ENCODE assay signal across 9 mouse cellular contexts in the genomic region with DNA sequence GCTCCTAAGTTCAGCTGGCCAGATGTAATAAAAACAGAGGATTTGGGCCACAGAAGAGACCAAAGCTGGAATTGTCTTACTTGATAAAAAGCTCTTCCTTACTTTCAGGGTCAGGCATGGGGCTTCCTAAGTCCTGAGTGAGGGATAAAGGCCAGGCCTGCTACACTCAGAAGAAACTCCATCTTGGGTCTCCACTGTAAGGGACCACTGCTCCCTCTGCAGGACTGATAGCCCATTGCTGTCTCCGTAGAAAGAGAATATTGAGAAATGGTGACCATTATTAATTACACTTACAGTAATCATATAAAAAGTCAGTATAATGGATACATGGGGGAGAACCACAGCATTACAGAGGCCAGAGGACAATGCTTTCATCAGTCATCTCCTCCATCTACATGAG. TPM values are rescaled to one million over a fixed set of nuclear protein-coding genes. Genes with fewer than 3 reads are reported as not detected.
DNase-seq lines count a peak whose midpoint lies in the region; ATAC-seq lines count a peak whose summit lies in the region.
"Had no signal": no experiment of that assay in that cellular context is flagged by ENCODE, and none has a peak within 500 bp of the region (broad histone marks: within the 10 kb centered on the region; RNA-seq: fewer than 3 reads in every experiment).

No protein-coding gene starts in this region.

- ATAC-seq in embryonic facial prominence, embryonic 11.5 days (replicated peaks; ENCODE audit: insufficient number of reproducible peaks, low FRiP score, low TSS enrichment, low read depth), result no peak
- no peak for ATAC-seq in liver, embryonic 12.5 days
- no peak for ATAC-seq in liver, embryonic 11.5 days (replicated peaks; ENCODE audit: low FRiP score)

- H3K4me2 ChIP-seq in embryonic facial prominence, embryonic 11.5 days (ENCODE audit: low read depth, low read length), result no peak overlapping the region
- no peak overlapping the region for H3K4me2 ChIP-seq in liver, embryonic 12.5 days
- H3K4me2 ChIP-seq in liver, embryonic 11.5 days, result no peak overlapping the region
- H3K4me2 ChIP-seq: embryonic facial prominence, embryonic 12.5 days had no signal

- no peak overlapping the region for H3K9ac ChIP-seq in embryonic facial prominence, embryonic 11.5 days (replicated peaks; ENCODE audit: low read length)
- no peak overlapping the region for H3K9ac ChIP-seq in liver, embryonic 12.5 days
- H3K9ac ChIP-seq in liver, embryonic 11.5 days (ENCODE audit: low read depth, low read length), result no peak overlapping the region
- H3K9ac ChIP-seq: embryonic facial prominence, embryonic 12.5 days had no signal

- no peaks in the 10 kb centered on the region for H3K9me3 ChIP-seq in embryonic facial prominence, embryonic 11.5 days (replicated peaks; ENCODE audit: control insufficient read depth, low read length)
- no peaks in the 10 kb centered on the region for H3K9me3 ChIP-seq in embryonic facial prominence, embryonic 10.5 days
- H3K9me3 ChIP-seq in liver, embryonic 12.5 days (replicated peaks), result no peaks in the 10 kb centered on the region
- H3K9me3 ChIP-seq in liver, embryonic 11.5 days (ENCODE audit: control insufficient read depth, low read length), result no peaks in the 10 kb centered on the region
- H3K9me3 ChIP-seq: embryonic facial prominence, embryonic 12.5 days had no signal

- H3K36me3 ChIP-seq in embryonic facial prominence, embryonic 11.5 days (replicated peaks; ENCODE audit: control insufficient read depth, insufficient read depth, low read depth, low read length), result no peaks in the 10 kb centered on the region; the same call in 1 of the 2 replicates
- H3K36me3 ChIP-seq in embryonic facial prominence, embryonic 10.5 days (replicated peaks), result peaks cover 72% of the 10 kb centered on the region
- H3K36me3 ChIP-seq in liver, embryonic 12.5 days, result peaks cover 83% of the 10 kb centered on the region
- H3K36me3 ChIP-seq in liver, embryonic 11.5 days (ENCODE audit: control insufficient read depth, insufficient read depth, low read length), result peaks cover 26% of the 10 kb centered on the region; the same call in 1 of the 2 replicates
- H3K36me3 ChIP-seq in splenic B cell, adult 2 months (ENCODE audit: control insufficient read depth, insufficient read depth, low read length, poor library complexity, severe bottlenecking), result peaks cover 3% of the 10 kb centered on the region; the same call in 1 of the 2 replicates

- no peak overlapping the region for H3K27ac ChIP-seq in embryonic facial prominence, embryonic 11.5 days (replicated peaks; ENCODE audit: low read depth, low read length)
- no peak overlapping the region for H3K27ac ChIP-seq in embryonic facial prominence, embryonic 10.5 days (replicated peaks)
- H3K27ac ChIP-seq in liver, embryonic 12.5 days, result peak overlapping the region; percentile 97
- no peak overlapping the region for H3K27ac ChIP-seq in liver, embryonic 11.5 days (ENCODE audit: low read depth, low read length)
- H3K27ac ChIP-seq: embryonic facial prominence, embryonic 12.5 days had no signal

- 71% methylated on average over 1 of the region's 1 CpGs for WGBS in embryonic facial prominence, embryonic 11.5 days
- WGBS in embryonic facial prominence, embryonic 10.5 days, result 85% methylated on average over 1 of the region's 1 CpGs
- 88% methylated on average over 1 of the region's 1 CpGs for WGBS in liver, embryonic 12.5 days (ENCODE audit: insufficient replicate concordance)
- WGBS in liver, embryonic 11.5 days, result 84% methylated on average over 1 of the region's 1 CpGs

- peak; percentile 21 for DNase-seq in embryonic facial prominence, embryonic 11.5 days (ENCODE audit: low spot score)
- DNase-seq in embryonic facial prominence, embryonic 10.5 days (ENCODE audit: low spot score), result no peak
- DNase-seq in liver, embryonic 11.5 days (ENCODE audit: low spot score), result no peak
- DNase-seq in kidney, postnatal 4 days, result peak; percentile 61 to 69
- DNase-seq in splenic B cell, adult 2 months (ENCODE audit: low read depth, low spot score), result peak; percentile 11
- DNase-seq in spleen, postnatal 14 days (ENCODE audit: low spot score in 2 of 2), result no peak
- DNase-seq in c-Kit-positive CD71-positive TER-119-positive erythroid progenitor cells, embryonic 14.5 days (ENCODE audit: low spot score), result no peak

- no peaks in the 10 kb centered on the region for H3K4me1 ChIP-seq in embryonic facial prominence, embryonic 11.5 days (ENCODE audit: control insufficient read depth, insufficient read depth, low read length)
- H3K4me1 ChIP-seq in embryonic facial prominence, embryonic 10.5 days, result peaks cover 8% of the 10 kb centered on the region
- peaks cover 82% of the 10 kb centered on the region for H3K4me1 ChIP-seq in liver, embryonic 12.5 days
- H3K4me1 ChIP-seq in liver, embryonic 11.5 days (replicated peaks; ENCODE audit: control insufficient read depth, insufficient read depth, low read length), result peaks cover 19% of the 10 kb centered on the region

- H3K27me3 ChIP-seq in embryonic facial prominence, embryonic 11.5 days (ENCODE audit: control insufficient read depth, insufficient read depth, low read length), result no peaks in the 10 kb centered on the region
- no peaks in the 10 kb centered on the region for H3K27me3 ChIP-seq in embryonic facial prominence, embryonic 10.5 days (replicated peaks; ENCODE audit: low read depth, poor library complexity, severe bottlenecking)
- no peaks in the 10 kb centered on the region for H3K27me3 ChIP-seq in liver, embryonic 12.5 days (replicated peaks)
- H3K27me3 ChIP-seq in liver, embryonic 11.5 days (replicated peaks; ENCODE audit: control insufficient read depth, insufficient read depth, low read length), result no peaks in the 10 kb centered on the region
- no peaks in the 10 kb centered on the region for H3K27me3 ChIP-seq in splenic B cell, adult 2 months (ENCODE audit: control insufficient read depth, insufficient read depth, low read length, poor library complexity, severe bottlenecking)
- H3K27me3 ChIP-seq: embryonic facial prominence, embryonic 12.5 days had no signal

- no peak overlapping the region for H3K4me3 ChIP-seq in embryonic facial prominence, embryonic 11.5 days (ENCODE audit: low read depth, low read length)
- H3K4me3 ChIP-seq in embryonic facial prominence, embryonic 10.5 days, result no peak overlapping the region
- H3K4me3 ChIP-seq in liver, embryonic 12.5 days, result no peak overlapping the region
- no peak overlapping the region for H3K4me3 ChIP-seq in liver, embryonic 11.5 days (ENCODE audit: low read depth, low read length)
- H3K4me3 ChIP-seq: embryonic facial prominence, embryonic 12.5 days had no signal

RNA-seq across cellular contexts. Expression of gene Susd2, which starts 59.7 kb away (rescaled TPM):
- polyA plus RNA-seq in embryonic facial prominence, embryonic 11.5 days (2014; fragmentation: Nextera tagmentation; extraction: Ambion mirVana), result 1.6 and 1.9 TPM in 2 replicates
- polyA plus RNA-seq in embryonic facial prominence, embryonic 10.5 days (2016; fragmentation: Nextera tagmentation; extraction: Ambion mirVana), result 1.6 and 1.8 TPM in 2 replicates
- polyA plus RNA-seq in liver, embryonic 12.5 days (2016; fragmentation: Nextera tagmentation; extraction: Ambion mirVana), result 0.69 and 1.1 TPM in 2 replicates
- polyA plus RNA-seq in liver, embryonic 11.5 days (2014; fragmentation: Nextera tagmentation; extraction: Ambion mirVana), result 0.91 and 1.5 TPM in 2 replicates

Comparison
In these comparisons a context has a peak if more than half of its experiments do, and no peak if none do; other contexts are left out.
1. DNase-seq: peak in embryonic facial prominence, embryonic 11.5 days (single experiment), kidney, postnatal 4 days (2 of 2) and splenic B cell, adult 2 months (single experiment); none in embryonic facial prominence, embryonic 10.5 days (single experiment), liver, embryonic 11.5 days (single experiment), spleen, postnatal 14 days (0 of 2) and c-Kit-positive CD71-positive TER-119-positive erythroid progenitor cells, embryonic 14.5 days (single experiment).